Mouse (Mus musculus) duodenum, adult 2 months (tissue): Measurements from ENCODE around the gene Polr3f. TPM values are rescaled to one million over a fixed set of nuclear protein-coding genes. Genes with fewer than 3 reads are reported as not detected.

Experiments used
- polyA plus RNA-seq: library from polyadenylated mRNA; depleted of rRNA; stranded (reverse); fragments of >200 nt; gene quantifications from 2 replicates; pipeline ENCODE4 v1.2.3, GENCODE M21; 2012; ENCODE audit warnings: low replicate concordance; rRNA removed

Polr3f gene
- polyA plus RNA-seq = 0.71 and 1.1 TPM in 2 replicates

GRCm38 (mm10) chr2:144526981-144527820 lies at the start of gene Polr3f, which contains the start of gene Dzank1:
Polr3f (plus strand) TSS chr2:144527718.
Dzank1 (minus strand) TSS chr2:144527414.

GRCm38 (mm10) chr2:144550529-144550928 lies 23.0 kb downstream of the Polr3f start, which contains the start of gene Rbbp9:
Rbbp9 (minus strand) TSS chr2:144550869.

GRCm38 (mm10) chr2:144555820-144556552 lies 28.5 kb downstream of the Polr3f start, which contains the start of gene Sec23b:
Sec23b (plus strand) TSS chr2:144556229.

Other genes starting within 250 kb of the Polr3f start
- 36.1 and 61.2 TPM in 2 replicates for gene Ovol2, start 195.6 kb upstream of the Polr3f start, polyA plus RNA-seq
- gene Kat14, start 158.7 kb upstream of the Polr3f start, polyA plus RNA-seq = 16.5 and 19.1 TPM in 2 replicates
- not detected in 2 replicates for gene Pet117, start 158.7 kb upstream of the Polr3f start, polyA plus RNA-seq
- gene Dzank1, start 304 bp upstream of the Polr3f start, polyA plus RNA-seq = 0.13 TPM in 1 of 2 replicates, not detected in the other
- gene Rbbp9, start 23.2 kb downstream of the Polr3f start, polyA plus RNA-seq = 1.5 and 2.9 TPM in 2 replicates
- gene Sec23b, start 28.5 kb downstream of the Polr3f start, polyA plus RNA-seq = 28.1 and 35.1 TPM in 2 replicates
- 0.63 and 0.65 TPM in 2 replicates for gene Smim26, start 66.3 kb downstream of the Polr3f start, polyA plus RNA-seq
- gene Dtd1, start 72.2 kb downstream of the Polr3f start, polyA plus RNA-seq = 2.1 and 2.5 TPM in 2 replicates